8 mouse cellular contexts compared by ENCODE assay signal in genomic region chr12:110706337-110707231, GRCm38 (mm10). TPM values are rescaled to one million over a fixed set of nuclear protein-coding genes. Genes with fewer than 3 reads are reported as not detected.
DNase-seq lines count a peak whose midpoint lies in the region; ATAC-seq and TF ChIP-seq lines count a peak whose summit lies in the region.

No protein-coding gene starts in this region.

- no peaks in the 10 kb centered on the region for H3K36me3 ChIP-seq in lung, embryonic 14.5 days (ENCODE audit: insufficient read depth)
- no peaks in the 10 kb centered on the region for H3K36me3 ChIP-seq in neural tube, embryonic 14.5 days (ENCODE audit: control insufficient read depth, insufficient read depth, low read length)

- under 1% methylated on average over 27 of the region's 27 CpGs for WGBS in lung, embryonic 14.5 days
- under 1% methylated on average over 27 of the region's 27 CpGs for WGBS in neural tube, embryonic 14.5 days

- H3K4me1 ChIP-seq in lung, embryonic 14.5 days (ENCODE audit: insufficient read depth) = no peaks in the 10 kb centered on the region
- no peaks in the 10 kb centered on the region for H3K4me1 ChIP-seq in neural tube, embryonic 14.5 days (ENCODE audit: control insufficient read depth, insufficient read depth, low read length)

- H3K4me3 ChIP-seq in lung, embryonic 14.5 days (ENCODE audit: low read depth, low read length) = peak overlapping the region; percentile 30
- peak overlapping the region; percentile 27 for H3K4me3 ChIP-seq in neural tube, embryonic 14.5 days (ENCODE audit: low read depth, low read length)

- peak overlapping the region; percentile 41 for H3K9ac ChIP-seq in lung, embryonic 14.5 days
- no peak overlapping the region for H3K9ac ChIP-seq in neural tube, embryonic 14.5 days (replicated peaks; ENCODE audit: low read depth, low read length)

- no peak overlapping the region for H3K27ac ChIP-seq in lung, embryonic 14.5 days (ENCODE audit: low read depth)
- peak overlapping the region; percentile 17 for H3K27ac ChIP-seq in neural tube, embryonic 14.5 days (ENCODE audit: low read depth, low read length)

- H3K4me2 ChIP-seq in lung, embryonic 14.5 days = peak overlapping the region; percentile 68
- peak overlapping the region; percentile 52 for H3K4me2 ChIP-seq in neural tube, embryonic 14.5 days (ENCODE audit: low read depth, low read length)

- H3K27me3 ChIP-seq in lung, embryonic 14.5 days (ENCODE audit: insufficient read depth, low read length) = no peaks in the 10 kb centered on the region
- no peaks in the 10 kb centered on the region for H3K27me3 ChIP-seq in neural tube, embryonic 14.5 days (ENCODE audit: control insufficient read depth, insufficient read depth, low read length)

- H3K9me3 ChIP-seq in lung, embryonic 14.5 days (ENCODE audit: low read depth, low read length) = no peaks in the 10 kb centered on the region
- H3K9me3 ChIP-seq in neural tube, embryonic 14.5 days (ENCODE audit: control insufficient read depth, low read length) = no peaks in the 10 kb centered on the region

- peak; percentile 65; the same call in 1 of the 2 replicates for ATAC-seq in lung, embryonic 14.5 days (ENCODE audit: insufficient read depth)
- ATAC-seq in neural tube, embryonic 14.5 days (ENCODE audit: low read depth) = peak; percentile 85
- no peak for ATAC-seq in activated CD4-positive, CD25-positive, alpha-beta regulatory T cell, adult 4 months

- TF ChIP-seq CTCF in lung, embryonic 14.5 days (IDR thresholded peaks at IDR 0.05; ENCODE audit: low read depth) = peak; percentile 19; the same call in 1 of the 2 replicates

- DNase-seq in 416B (ENCODE audit: low read depth) = peak; percentile 85
- peak; percentile 86 for DNase-seq in MEL-GATA-1-ER (ENCODE audit: extremely low read depth, low read depth)
- DNase-seq in embryo, embryonic 9.5 days (ENCODE audit: extremely low spot score) = peak; percentile 71
- peak; percentile 73 for DNase-seq in heart, adult 8-10 months (ENCODE audit: low spot score)
- peak; percentile 68 for DNase-seq in kidney, adult 18-20 months
- DNase-seq in lung, embryonic 14.5 days = peak; percentile 75

RNA-seq across cellular contexts. Expression of gene Hsp90aa1, which starts 4.1 kb away (rescaled TPM):
- 100 to 1,000 TPM; 124 to 228 (median 180) TPM for total RNA-seq in heart, adult 8-10 months (2022)
- polyA plus RNA-seq in lung, embryonic 14.5 days (2014; fragmentation: Nextera tagmentation; extraction: Ambion mirVana) = 829 and 905 TPM in 2 replicates
- polyA plus RNA-seq in neural tube, embryonic 14.5 days (2014; fragmentation: Nextera tagmentation; extraction: Ambion mirVana) = 1,424 and 1,546 TPM in 2 replicates
- 100 to 1,000 TPM; 163 to 197 TPM for polyA plus RNA-seq in activated CD4-positive, CD25-positive, alpha-beta regulatory T cell, adult 4 months (2017; shearing (Covaris generic))

RNA-seq across cellular contexts. Expression of gene 1700001K19Rik, which starts 24.2 kb away (rescaled TPM):
- total RNA-seq in heart, adult 8-10 months (2022) = not detected
- polyA plus RNA-seq in lung, embryonic 14.5 days (2014; fragmentation: Nextera tagmentation; extraction: Ambion mirVana) = 0.34 TPM in 1 of 2 replicates, not detected in the other
- polyA plus RNA-seq in neural tube, embryonic 14.5 days (2014; fragmentation: Nextera tagmentation; extraction: Ambion mirVana) = 0.28 and 0.44 TPM in 2 replicates
- polyA plus RNA-seq in activated CD4-positive, CD25-positive, alpha-beta regulatory T cell, adult 4 months (2017; shearing (Covaris generic)) = under 1 TPM in 1 of 2 experiments, not detected in 1; 0.58 TPM

RNA-seq across cellular contexts. Expression of gene Wdr20, which starts 31.2 kb away (rescaled TPM):
- total RNA-seq in heart, adult 8-10 months (2022) = 10 to 100 TPM; 30.9 to 36.7 (median 32.3) TPM
- polyA plus RNA-seq in lung, embryonic 14.5 days (2014; fragmentation: Nextera tagmentation; extraction: Ambion mirVana) = 23.3 and 25.4 TPM in 2 replicates
- polyA plus RNA-seq in neural tube, embryonic 14.5 days (2014; fragmentation: Nextera tagmentation; extraction: Ambion mirVana) = 26.9 and 27.7 TPM in 2 replicates
- polyA plus RNA-seq in activated CD4-positive, CD25-positive, alpha-beta regulatory T cell, adult 4 months (2017; shearing (Covaris generic)) = 10 to 100 TPM; 24.7 to 31.4 TPM
